Mouse (Mus musculus): ENCODE measurements at regions not wholly inside any gene's neighbourhood (a gene's known extent, or its start where the extent isn't known, plus 50 kb on each side); places are given as distances from the start of the nearest gene placed in this dataset.

- TF ChIP-seq CTCF (IDR thresholded peaks at IDR 0.05; ENCODE audit: low read depth, low read length) (no peak), TAL1 (conservative IDR thresholded peaks at IDR 0.05; ENCODE audit: low read depth, low read length) (no peak), GATA1 (IDR thresholded peaks at IDR 0.05; ENCODE audit: borderline replicate concordance, low read length) (no peak), GATA2 (IDR thresholded peaks at IDR 0.05; ENCODE audit: borderline replicate concordance, low read depth, low read length) (no peak)
These were observed 140.3 kb downstream of the Bod1 start for GRCm38 (mm10) chr11:31531416-31531815.

Data from G1E (cell line).